Mouse (Mus musculus) lung, adult 2 months (tissue): ENCODE data around the gene Cpe.

ENCODE experiments used
- CTCF ChIP-seq: fragments of 200-500 bp; IDR thresholded peaks from 2 replicates; pipeline ENCODE4 v1.5.1; 2011; ENCODE audit warnings: mild to moderate bottlenecking, low read length, control low read depth; ENCODE audit not compliant: insufficient read depth
- POLR2A ChIP-seq: fragments of 200-500 bp; IDR thresholded peaks from 2 replicates; pipeline ENCODE4 v1.6.1; 2011; ENCODE audit warnings: low read depth, mild to moderate bottlenecking, control low read depth, low read length, borderline replicate concordance; ENCODE audit errors: extremely low read depth

GRCm38 (mm10) chr8:64657517-64657916 lies 35.3 kb downstream of the Cpe start:
- TF ChIP-seq CTCF, result no peak
- TF ChIP-seq POLR2A, result no peak
